ENCODE assay signal across 8 mouse cellular contexts in the genomic region with DNA sequence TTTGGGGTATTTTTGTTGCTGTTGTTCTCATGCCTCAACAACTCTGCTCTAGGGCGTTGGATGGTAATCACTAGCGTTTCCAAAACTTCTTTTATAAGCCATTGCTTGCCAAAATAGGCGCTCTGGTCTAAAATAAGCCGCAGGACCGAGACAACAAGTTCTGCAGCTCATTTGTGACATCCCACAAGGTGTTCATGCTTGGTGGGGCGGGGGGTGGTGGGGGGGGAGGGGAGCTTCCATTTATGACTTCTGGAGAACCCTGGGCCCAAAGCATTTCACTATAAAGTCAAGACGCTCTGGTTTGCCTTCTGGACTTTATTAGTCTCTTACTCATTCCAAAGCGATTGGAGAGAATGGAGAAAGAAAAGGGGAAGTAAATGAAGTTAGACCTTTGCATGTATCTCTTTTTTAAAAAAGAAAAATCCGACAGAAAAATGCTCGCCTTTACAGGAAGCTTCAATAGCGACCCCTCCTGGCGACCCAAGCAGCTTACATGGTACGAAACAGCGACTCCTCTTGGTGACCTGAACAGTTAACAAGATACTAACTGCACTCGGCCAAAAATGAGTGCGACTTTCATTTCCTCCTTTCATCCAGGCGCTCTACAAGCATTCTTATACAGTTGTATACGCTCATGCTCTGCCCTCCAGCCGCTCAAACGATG.
DNase-seq lines count a peak whose midpoint lies in the region; ATAC-seq and TF ChIP-seq lines count a peak whose summit lies in the region.

No protein-coding gene starts in this region.

- no peak overlapping the region for H3K4me2 ChIP-seq in stomach, postnatal 0 days (replicated peaks; ENCODE audit: low read depth)

- DNase-seq in cerebellum, postnatal 14 days = peak; percentile 15 to 58
- DNase-seq in cerebellum, adult 11-12 months = no peak
- DNase-seq in heart, embryonic 10.5 days (ENCODE audit: low spot score) = peak; percentile 84
- peak; percentile 78 to 83 for DNase-seq in kidney, postnatal 4 days
- DNase-seq in lung, postnatal 4 days = peak; percentile 38 to 74
- DNase-seq in stomach, postnatal 0 days (ENCODE audit: low spot score) = peak; percentile 67

- peak; percentile 94 for TF ChIP-seq CTCF in E14TG2a.4 (conservative IDR thresholded peaks at IDR 0.05; ENCODE audit: low read length)
- TF ChIP-seq CTCF in cortical plate, adult 2 months (IDR thresholded peaks at IDR 0.05; ENCODE audit: extremely low read depth, insufficient read depth, low read length) = peak; percentile 60; the same call in 1 of the 2 replicates
- peak; percentile 87 for TF ChIP-seq CTCF in stomach, postnatal 0 days (IDR thresholded peaks at IDR 0.05; ENCODE audit: low read depth)

- 11% methylated on average over 20 of the region's 20 CpGs for WGBS in heart, embryonic 10.5 days
- WGBS in stomach, postnatal 0 days = 17% methylated on average over 20 of the region's 20 CpGs

- TF ChIP-seq POLR2A in cortical plate, adult 2 months (IDR thresholded peaks at IDR 0.05; ENCODE audit: extremely low read depth, insufficient read depth, low read length) = no peak

- no peaks in the 10 kb centered on the region for H3K9me3 ChIP-seq in E14TG2a.4 (ENCODE audit: low read length)
- no peaks in the 10 kb centered on the region for H3K9me3 ChIP-seq in heart, embryonic 10.5 days
- no peaks in the 10 kb centered on the region for H3K9me3 ChIP-seq in stomach, postnatal 0 days (ENCODE audit: control insufficient read depth, low read length)

- H3K4me1 ChIP-seq in E14TG2a.4 (replicated peaks; ENCODE audit: low read depth, low read length) = peaks cover 14% of the 10 kb centered on the region
- no peaks in the 10 kb centered on the region for H3K4me1 ChIP-seq in cortical plate, adult 2 months (ENCODE audit: control insufficient read depth, insufficient read depth, low read length)
- H3K4me1 ChIP-seq in heart, embryonic 10.5 days = peaks cover 4% of the 10 kb centered on the region; the same call in 1 of the 2 replicates
- no peaks in the 10 kb centered on the region for H3K4me1 ChIP-seq in stomach, postnatal 0 days (replicated peaks; ENCODE audit: control insufficient read depth, insufficient read depth)

- H3K27ac ChIP-seq in cortical plate, adult 2 months (ENCODE audit: insufficient read depth, low read length) = no peak overlapping the region
- no peak overlapping the region for H3K27ac ChIP-seq in heart, embryonic 10.5 days
- no peak overlapping the region for H3K27ac ChIP-seq in stomach, postnatal 0 days (replicated peaks)

- no peak for ATAC-seq in stomach, postnatal 0 days (ENCODE audit: low FRiP score, low TSS enrichment)

- H3K27me3 ChIP-seq in E14TG2a.4 (ENCODE audit: insufficient read depth, low read length) = peaks cover 10% of the 10 kb centered on the region
- H3K27me3 ChIP-seq in heart, embryonic 10.5 days (ENCODE audit: insufficient read depth, poor library complexity, severe bottlenecking) = peaks cover 5% of the 10 kb centered on the region; the same call in 1 of the 2 replicates
- H3K27me3 ChIP-seq in stomach, postnatal 0 days (ENCODE audit: control insufficient read depth, insufficient read depth, low read length) = no peaks in the 10 kb centered on the region

- H3K9ac ChIP-seq in stomach, postnatal 0 days (ENCODE audit: low read length) = no peak overlapping the region

- no peaks in the 10 kb centered on the region for H3K36me3 ChIP-seq in E14TG2a.4 (ENCODE audit: insufficient read depth, low read length)
- no peaks in the 10 kb centered on the region for H3K36me3 ChIP-seq in heart, embryonic 10.5 days
- H3K36me3 ChIP-seq in stomach, postnatal 0 days (ENCODE audit: control insufficient read depth, insufficient read depth, low read length) = no peaks in the 10 kb centered on the region

- H3K4me3 ChIP-seq in E14TG2a.4 (replicated peaks; ENCODE audit: low read length) = no peak overlapping the region
- H3K4me3 ChIP-seq in cortical plate, adult 2 months (ENCODE audit: insufficient read depth, low read length) = no peak overlapping the region
- H3K4me3 ChIP-seq in heart, embryonic 10.5 days = peak overlapping the region; percentile 40
- H3K4me3 ChIP-seq in stomach, postnatal 0 days (ENCODE audit: low read depth, low read length) = no peak overlapping the region

- TF ChIP-seq EP300 in stomach, postnatal 0 days (optimal IDR thresholded peaks at IDR 0.05) = no peak
